Mouse (Mus musculus) intestine, embryonic 14.5 days (tissue): ENCODE data around the gene Sfrp5. TPM values are rescaled to one million over a fixed set of nuclear protein-coding genes. Genes with fewer than 3 reads are reported as not detected.

ENCODE experiments used
- ATAC-seq: fragments of 200-750 bp; cut with Nextera tagmentation; replicated peaks from 2 replicates; pipeline ENCODE4 v1.8.0; 2017; ENCODE audit warnings: low read depth, moderate number of reproducible peaks, moderate TSS enrichment, moderate library complexity; ENCODE audit not compliant: low FRiP score, low TSS enrichment
- DNase-seq: peaks from one replicate; pipeline ENCODE4 v3.0.0-alpha.2; 2018; ENCODE audit warnings: low spot score
- H3K27ac ChIP-seq: fragments of 300-500 bp; sonication (generic); 2 replicates; pipeline ENCODE4 v1.5.1; 2014; ENCODE audit warnings: low read depth, mild to moderate bottlenecking, control low read depth
- H3K27me3 ChIP-seq: fragments of 300-500 bp; sonication (generic); replicated peaks from 2 replicates; pipeline ENCODE4 v1.6.1; 2014; ENCODE audit warnings: low read length, control low read depth; ENCODE audit not compliant: control insufficient read depth, insufficient read depth
- H3K36me3 ChIP-seq: fragments of 300-500 bp; sonication (generic); 2 replicates; pipeline ENCODE4 v1.6.1; 2014; ENCODE audit warnings: low read length, control low read depth; ENCODE audit not compliant: control insufficient read depth, insufficient read depth
- H3K4me1 ChIP-seq: fragments of 300-500 bp; sonication (generic); replicated peaks from 2 replicates; pipeline ENCODE4 v1.6.1; 2014; ENCODE audit warnings: low read length, control low read depth, mixed read lengths; ENCODE audit not compliant: control insufficient read depth, insufficient read depth
- H3K4me2 ChIP-seq: fragments of 300-500 bp; sonication (generic); 2 replicates; pipeline ENCODE4 v1.6.1; 2014; ENCODE audit warnings: low read length
- H3K4me3 ChIP-seq: fragments of 300-500 bp; sonication (generic); 2 replicates; pipeline ENCODE4 v1.5.1; 2014; ENCODE audit warnings: low read depth, low read length, control low read depth, mixed read lengths
- H3K9ac ChIP-seq: fragments of 300-500 bp; sonication (generic); 2 replicates; pipeline ENCODE4 v1.6.1; 2014; ENCODE audit warnings: mild to moderate bottlenecking, low read length
- H3K9me3 ChIP-seq: fragments of 300-500 bp; sonication (generic); 2 replicates; pipeline ENCODE4 v1.6.1; 2016; ENCODE audit warnings: low read length, control low read depth; ENCODE audit not compliant: control insufficient read depth
- WGBS: fragments of 180-500 bp; shearing (Covaris S2); extraction: QIAGEN DNeasy Blood & Tissue Kit; methylation state at CpG from one replicate; pipeline ENCODE4 v1.1.7; 2014; 5-methylcytosine and 5-hydroxymethylcytosine counted together
- polyA plus RNA-seq: library from polyadenylated mRNA; unstranded; fragments of >200 nt; fragmentation: Nextera tagmentation; extraction: Ambion mirVana; gene quantifications from 2 replicates; pipeline ENCODE4 v1.2.1, GENCODE M21; 2014

Gene Sfrp5
- polyA plus RNA-seq, 1 experiment from 2014 or later, result 46.3 TPM

- 57% methylated on average over 3 of the region's 3 CpGs for WGBS
- Histone ChIP-seq H3K4me3 (no peak overlapping the region), H3K36me3 (no peaks in the 10 kb centered on the region), H3K9me3 (no peaks in the 10 kb centered on the region), H3K4me1 (peaks cover 8% of the 10 kb centered on the region), H3K27me3 (peaks cover 5% of the 10 kb centered on the region; the same call in 1 of the 2 replicates), H3K4me2 (no peak overlapping the region), H3K9ac (no peak overlapping the region), H3K27ac (no peak overlapping the region)
- no peak for ATAC-seq
- no peak for DNase-seq
These were observed 35.3 kb downstream of the Sfrp5 start for GRCm38 (mm10) chr19:42166766-42167165.

GRCm38 (mm10) chr19:42166130-42166529 lies 35.9 kb downstream of the Sfrp5 start:
- ATAC-seq (no peak), DNase-seq (peak; percentile 98)
- Histone ChIP-seq H3K9me3 (no peaks in the 10 kb centered on the region), H3K4me1 (peaks cover 2% of the 10 kb centered on the region), H3K27ac (no peak overlapping the region), H3K4me3 (no peak overlapping the region), H3K9ac (no peak overlapping the region), H3K27me3 (peaks cover 5% of the 10 kb centered on the region; the same call in 1 of the 2 replicates), H3K4me2 (peak overlapping the region; percentile 36), H3K36me3 (no peaks in the 10 kb centered on the region)
- 2% methylated on average over 12 of the region's 12 CpGs for WGBS

- Histone ChIP-seq H3K4me1 (no peaks in the 10 kb centered on the region; the same call in none of the 2 replicates), H3K36me3 (no peaks in the 10 kb centered on the region), H3K27ac (no peak overlapping the region), H3K27me3 (peaks cover 5% of the 10 kb centered on the region; the same call in 1 of the 2 replicates), H3K9ac (no peak overlapping the region), H3K9me3 (no peaks in the 10 kb centered on the region), H3K4me3 (no peak overlapping the region), H3K4me2 (no peak overlapping the region)
- DNase-seq, result no peak
- no peak for ATAC-seq
- WGBS, result 21% methylated on average over 7 of the region's 7 CpGs
These were observed 37.9 kb downstream of the Sfrp5 start for GRCm38 (mm10) chr19:42164188-42164587.

- DNase-seq (no peak), ATAC-seq (no peak)
- no peak within 1 kb of the TSS for H3K4me2 ChIP-seq
- H3K9ac ChIP-seq, result no peak within 1 kb of the TSS
- H3K36me3 ChIP-seq, result no peaks in the 10 kb centered on the region
- no peaks in the 10 kb centered on the region; the same call in none of the 2 replicates for H3K4me1 ChIP-seq
- H3K9me3 ChIP-seq, result no peaks in the 10 kb centered on the region
- no peak within 1 kb of the TSS for H3K4me3 ChIP-seq
- H3K27ac ChIP-seq, result no peak within 1 kb of the TSS
- WGBS, result 40% methylated on average over 5 of the region's 5 CpGs
- peaks cover 4% of the 10 kb centered on the region; the same call in 1 of the 2 replicates for H3K27me3 ChIP-seq
These were observed 38.3 kb downstream of the Sfrp5 start, which contains the start of gene Zfyve27 for GRCm38 (mm10) chr19:42163764-42164163. Gene Zfyve27 (plus strand): TSS chr19:42163951.

GRCm38 (mm10) chr19:42158246-42159017 lies 43.6 kb downstream of the Sfrp5 start:
- Histone ChIP-seq H3K4me3 (no peak overlapping the region), H3K36me3 (no peaks in the 10 kb centered on the region), H3K27ac (no peak overlapping the region; the same call in 1 of the 2 replicates), H3K4me2 (no peak overlapping the region; the same call in 1 of the 2 replicates), H3K4me1 (peaks cover 5% of the 10 kb centered on the region; the same call in 1 of the 2 replicates), H3K9ac (no peak overlapping the region), H3K9me3 (no peaks in the 10 kb centered on the region), H3K27me3 (no peaks in the 10 kb centered on the region)
- 23% methylated on average over 13 of the region's 13 CpGs for WGBS
- no peak for DNase-seq
- ATAC-seq, result no peak

- Histone ChIP-seq H3K9me3 (no peaks in the 10 kb centered on the region), H3K27me3 (no peaks in the 10 kb centered on the region), H3K4me2 (no peak overlapping the region), H3K27ac (no peak overlapping the region; the same call in 1 of the 2 replicates), H3K36me3 (no peaks in the 10 kb centered on the region), H3K9ac (no peak overlapping the region), H3K4me3 (no peak overlapping the region), H3K4me1 (peaks cover 5% of the 10 kb centered on the region; the same call in 1 of the 2 replicates)
- 50% methylated on average over 12 of the region's 12 CpGs for WGBS
- no peak for DNase-seq
- ATAC-seq, result no peak
These were observed 44.4 kb downstream of the Sfrp5 start for GRCm38 (mm10) chr19:42157493-42158237.

- peak; percentile 94 for DNase-seq
- no peaks in the 10 kb centered on the region for H3K27me3 ChIP-seq
- no peak overlapping the region for H3K4me3 ChIP-seq
- no peak overlapping the region for H3K27ac ChIP-seq
- H3K4me1 ChIP-seq, result peaks cover 30% of the 10 kb centered on the region
- H3K9me3 ChIP-seq, result no peaks in the 10 kb centered on the region
- 5% methylated on average over 6 of the region's 6 CpGs for WGBS
- no peak overlapping the region for H3K4me2 ChIP-seq
- H3K9ac ChIP-seq, result no peak overlapping the region
- peaks cover 10% of the 10 kb centered on the region for H3K36me3 ChIP-seq
- no peak; the same call in 1 of the 2 replicates for ATAC-seq
These were observed 50.1 kb downstream of the Sfrp5 start for GRCm38 (mm10) chr19:42151990-42152389.

GRCm38 (mm10) chr19:42148569-42148860 lies 53.5 kb downstream of the Sfrp5 start:
- DNase-seq (no peak), ATAC-seq (0 out of 2 replicates have a peak, but pooled peaks have one; percentile 9)
- H3K9me3 ChIP-seq, result no peaks in the 10 kb centered on the region
- H3K4me2 ChIP-seq, result peak overlapping the region; percentile 59
- 12% methylated on average over 7 of the region's 7 CpGs for WGBS
- H3K36me3 ChIP-seq, result peaks cover 10% of the 10 kb centered on the region
- H3K4me3 ChIP-seq, result peak overlapping the region; percentile 76
- H3K4me1 ChIP-seq, result peaks cover 38% of the 10 kb centered on the region
- H3K27me3 ChIP-seq, result no peaks in the 10 kb centered on the region
- H3K9ac ChIP-seq, result peak overlapping the region; percentile 84
- peak overlapping the region; percentile 79 for H3K27ac ChIP-seq
